Mouse (Mus musculus): ENCODE measurements around the gene Casp8ap2.

DNA sequence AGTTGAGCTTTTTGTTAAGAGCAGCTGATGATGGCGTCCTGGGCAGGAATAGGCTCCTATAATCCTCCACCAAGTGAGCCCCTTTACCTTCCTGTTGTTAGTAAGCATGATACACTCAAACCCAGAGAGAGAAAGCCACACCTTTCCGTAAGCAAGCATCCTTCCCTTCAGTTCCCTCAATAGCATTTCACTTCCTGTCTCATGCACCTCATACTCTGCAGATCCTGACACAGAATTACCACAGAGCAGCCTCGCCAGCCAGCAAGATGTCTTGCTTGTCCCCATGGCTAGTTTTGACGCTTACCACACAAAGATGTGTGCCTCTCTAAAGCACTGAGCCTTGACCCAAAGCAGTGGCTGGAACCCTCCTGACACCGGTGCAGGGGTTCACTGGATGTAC is 27.7 kb upstream of the Casp8ap2 start:
- TF ChIP-seq EP300 (IDR thresholded peaks at IDR 0.05) (no peak), CTCF (IDR thresholded peaks at IDR 0.05) (no peak)

Data from lung, postnatal 0 days (tissue).